Mouse (Mus musculus) liver, embryonic 12.5 days (tissue): ENCODE measurements at regions not wholly inside any gene's neighbourhood (a gene's known extent, or its start where the extent isn't known, plus 50 kb on each side); places are given as distances from the start of the nearest gene placed in this dataset.

Experiments
- ATAC-seq: fragments of 200-750 bp; cut with Nextera tagmentation; 2 replicates; pipeline ENCODE4 v1.8.0; 2017; ENCODE audit warnings: moderate number of reproducible peaks, mild to moderate bottlenecking, moderate library complexity
- H3K27ac ChIP-seq: fragments of 300-500 bp; sonication (generic); 2 replicates; pipeline ENCODE4 v1.5.1; 2016; ENCODE audit warnings: mild to moderate bottlenecking
- H3K27me3 ChIP-seq: fragments of 300-500 bp; sonication (generic); replicated peaks from 2 replicates; pipeline ENCODE4 v1.6.1; 2016; ENCODE audit warnings: mild to moderate bottlenecking, moderate library complexity
- H3K36me3 ChIP-seq: fragments of 300-500 bp; sonication (generic); 2 replicates; pipeline ENCODE4 v1.6.1; 2016; ENCODE audit warnings: mild to moderate bottlenecking, moderate library complexity
- H3K4me1 ChIP-seq: fragments of 300-500 bp; sonication (generic); 2 replicates; pipeline ENCODE4 v1.6.1; 2016
- H3K4me2 ChIP-seq: fragments of 300-500 bp; sonication (generic); 2 replicates; pipeline ENCODE4 v1.6.1; 2016; ENCODE audit warnings: mild to moderate bottlenecking, moderate library complexity
- H3K4me3 ChIP-seq: fragments of 300-500 bp; sonication (generic); 2 replicates; pipeline ENCODE4 v1.5.1; 2016; ENCODE audit warnings: mild to moderate bottlenecking, moderate library complexity
- H3K9ac ChIP-seq: fragments of 300-500 bp; sonication (generic); 2 replicates; pipeline ENCODE4 v1.6.1; 2016; ENCODE audit warnings: mild to moderate bottlenecking, moderate library complexity
- H3K9me3 ChIP-seq: fragments of 300-500 bp; sonication (generic); replicated peaks from 2 replicates; pipeline ENCODE4 v1.6.1; 2016; ENCODE audit warnings: mild to moderate bottlenecking, moderate library complexity
- WGBS: fragments of 180-500 bp; shearing (Covaris S2); methylation state at CpG from one replicate; pipeline ENCODE4 v1.1.7; 2016; ENCODE audit not compliant: insufficient replicate concordance; 5-methylcytosine and 5-hydroxymethylcytosine counted together

DNA sequence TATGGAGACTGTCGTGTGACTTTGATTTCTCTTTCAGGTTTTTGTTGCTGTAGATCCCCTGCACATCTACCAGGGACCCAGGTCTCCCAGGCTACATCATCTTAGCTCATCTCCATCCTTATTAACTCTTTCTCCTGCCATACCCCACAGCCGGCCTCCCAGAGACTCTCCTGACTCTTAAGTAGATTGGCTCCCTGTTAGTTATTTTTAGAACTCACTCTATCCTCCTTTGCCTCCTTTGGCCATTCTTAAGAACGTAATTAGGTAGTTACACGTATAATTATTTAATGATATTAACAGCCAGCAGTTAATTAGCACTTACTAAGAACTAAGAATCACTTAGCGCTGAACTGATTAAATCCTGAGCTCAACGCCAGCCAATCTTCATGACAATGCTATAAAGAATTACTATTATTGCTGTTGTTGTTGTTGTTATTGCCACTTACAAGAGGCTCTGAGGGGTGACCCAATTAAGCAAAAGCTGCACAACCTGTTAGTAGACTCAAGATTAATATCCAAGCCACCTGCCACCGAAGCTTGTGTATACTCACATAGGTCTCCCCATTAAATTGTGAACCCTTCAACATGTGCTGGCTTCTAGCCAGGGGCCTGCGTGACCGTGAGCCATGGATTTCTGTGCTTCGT is 63.0 kb upstream of the Msx2 start:
- Histone ChIP-seq H3K27ac (no peak overlapping the region), H3K4me1 (no peaks in the 10 kb centered on the region)
- 72% methylated on average over 10 of the region's 10 CpGs for WGBS

GRCm38 (mm10) chr13:53533738-53534137 is 60.9 kb upstream of the Msx2 start:
- no peak for ATAC-seq
- Histone ChIP-seq H3K9ac (no peak overlapping the region), H3K9me3 (no peaks in the 10 kb centered on the region), H3K4me1 (no peaks in the 10 kb centered on the region), H3K4me2 (no peak overlapping the region), H3K27ac (no peak overlapping the region), H3K4me3 (no peak overlapping the region), H3K27me3 (peaks cover 7% of the 10 kb centered on the region; the same call in 1 of the 2 replicates), H3K36me3 (no peaks in the 10 kb centered on the region)
- WGBS, result 54% methylated on average over 8 of the region's 8 CpGs

More for the DNA sequence above, 63.0 kb upstream of the Msx2 start:
- no peaks in the 10 kb centered on the region for H3K36me3 ChIP-seq
- no peak for ATAC-seq
- H3K4me2 ChIP-seq, result no peak overlapping the region
- no peaks in the 10 kb centered on the region for H3K9me3 ChIP-seq
- no peak overlapping the region for H3K4me3 ChIP-seq
- peaks cover 7% of the 10 kb centered on the region; the same call in 1 of the 2 replicates for H3K27me3 ChIP-seq
- no peak overlapping the region for H3K9ac ChIP-seq

- no peaks in the 10 kb centered on the region for H3K9me3 ChIP-seq
- ATAC-seq, result no peak
- no peak overlapping the region for H3K4me3 ChIP-seq
- H3K27me3 ChIP-seq, result no peaks in the 10 kb centered on the region
- H3K27ac ChIP-seq, result no peak overlapping the region
- H3K4me1 ChIP-seq, result no peaks in the 10 kb centered on the region
- H3K9ac ChIP-seq, result no peak overlapping the region
- H3K36me3 ChIP-seq, result no peaks in the 10 kb centered on the region
- WGBS, result 50% methylated on average over 9 of the region's 9 CpGs
- no peak overlapping the region for H3K4me2 ChIP-seq
Measured at GRCm38 (mm10) chr13:53526880-53527279, 54.0 kb upstream of the Msx2 start.

GRCm38 (mm10) chr13:53522807-53523206 is 49.9 kb upstream of the Msx2 start:
- Histone ChIP-seq H3K9ac (no peak overlapping the region), H3K27ac (no peak overlapping the region), H3K4me3 (no peak overlapping the region), H3K27me3 (no peaks in the 10 kb centered on the region), H3K4me2 (no peak overlapping the region), H3K4me1 (no peaks in the 10 kb centered on the region), H3K36me3 (no peaks in the 10 kb centered on the region), H3K9me3 (no peaks in the 10 kb centered on the region)
- WGBS, result 42% methylated on average over 5 of the region's 5 CpGs
- ATAC-seq, result no peak
